Mouse (Mus musculus) MEL (cell line): ENCODE measurements around the gene Rbfox3. TPM values are rescaled to one million over a fixed set of nuclear protein-coding genes. Genes with fewer than 3 reads are reported as not detected.

Experiments
- DNase-seq: peaks from one replicate; pipeline ENCODE4 v3.0.0; 2011; ENCODE audit warnings: low read depth, low spot score
- H3K27ac ChIP-seq: 2 replicates; pipeline ENCODE4 v1.5.1; 2012; ENCODE audit warnings: low read depth, mild to moderate bottlenecking, control low read depth, low read length, moderate library complexity; ENCODE audit not compliant: control insufficient read depth
- H3K27me3 ChIP-seq, 2 experiments: fragments of 150-350 bp in 1 of 2; sonication (generic) in 1 of 2; 2 replicates each; pipeline ENCODE4 v1.6.1; 2012; ENCODE audit warnings: low read length in 2 of 2, mild to moderate bottlenecking in 2 of 2, improper control_type of control experiment in 1 of 2, moderate library complexity in 1 of 2; ENCODE audit not compliant: insufficient read depth in 2 of 2, control insufficient read depth in 1 of 2
- H3K36me3 ChIP-seq, 2 experiments: 2 replicates each; pipeline ENCODE4 v1.6.1; 2012 to 2014; ENCODE audit warnings: low read length in 2 of 2, improper control_type of control experiment in 1 of 2, inconsistent platforms in 1 of 2, mild to moderate bottlenecking in 1 of 2; ENCODE audit not compliant: insufficient read depth in 2 of 2, control insufficient read depth in 1 of 2
- H3K4me1 ChIP-seq, 2 experiments: fragments of 150-350 bp in 1 of 2; sonication (generic) in 1 of 2; 2 replicates each; pipeline ENCODE4 v1.6.1; 2012; ENCODE audit warnings: low read length in 2 of 2, improper control_type of control experiment in 1 of 2, mild to moderate bottlenecking in 1 of 2; ENCODE audit not compliant: insufficient read depth in 2 of 2, control insufficient read depth in 1 of 2
- H3K4me3 ChIP-seq, 2 experiments: fragments of 150-350 bp in 1 of 2; sonication (generic) in 1 of 2; 2 replicates each; pipeline ENCODE4 v1.5.1; 2012; ENCODE audit warnings: low read depth in 2 of 2, low read length in 2 of 2, mild to moderate bottlenecking in 2 of 2, moderate library complexity in 2 of 2, control low read depth in 1 of 2, improper control_type of control experiment in 1 of 2; ENCODE audit not compliant: control insufficient read depth in 1 of 2, insufficient read depth in 1 of 2
- H3K79me2 ChIP-seq: 2 replicates; pipeline ENCODE4 v1.6.1; 2012; ENCODE audit warnings: mild to moderate bottlenecking, low read length, moderate library complexity; ENCODE audit not compliant: control insufficient read depth, poor library complexity, insufficient read depth
- H3K9ac ChIP-seq: 2 replicates; pipeline ENCODE4 v1.6.1; 2012; ENCODE audit warnings: low read depth, mild to moderate bottlenecking, control low read depth, low read length, moderate library complexity; ENCODE audit not compliant: control insufficient read depth, poor library complexity, severe bottlenecking
- H3K9me3 ChIP-seq: fragments of 150-350 bp; sonication (generic); replicated peaks from 2 replicates; pipeline ENCODE4 v1.6.1; 2012; ENCODE audit warnings: mild to moderate bottlenecking, low read length, improper control_type of control experiment, moderate library complexity; ENCODE audit not compliant: insufficient read depth
- BHLHE40 ChIP-seq: IDR thresholded peaks from 2 replicates; pipeline ENCODE4 v1.6.1; 2012; ENCODE audit warnings: low read depth, mild to moderate bottlenecking, inconsistent platforms, low read length, improper control_type of control experiment, borderline replicate concordance
- CHD1 ChIP-seq: IDR thresholded peaks from 2 replicates; pipeline ENCODE4 v1.6.1; 2012; ENCODE audit warnings: low read depth, mild to moderate bottlenecking, inconsistent platforms, low read length, improper control_type of control experiment
- CTCF ChIP-seq, 3 experiments: IDR thresholded peaks in 2 of 3; conservative IDR thresholded peaks in 1 of 3; 2 replicates each; pipeline ENCODE4 v1.5.1; 2011 to 2012; ENCODE audit warnings: low read length in 3 of 3, low read depth in 2 of 3, mild to moderate bottlenecking in 2 of 3, improper control_type of control experiment in 1 of 3, inconsistent platforms in 1 of 3, mixed read lengths in 1 of 3, moderate library complexity in 1 of 3; ENCODE audit not compliant: control insufficient read depth in 1 of 3, insufficient read depth in 1 of 3, poor library complexity in 1 of 3, severe bottlenecking in 1 of 3
- ELF1 ChIP-seq: IDR thresholded peaks from 2 replicates; pipeline ENCODE4 v1.6.1; 2014; ENCODE audit warnings: low read depth, mild to moderate bottlenecking, inconsistent platforms, low read length, improper control_type of control experiment, moderate library complexity
- EP300 ChIP-seq, 2 experiments: IDR thresholded peaks; 2 replicates each; pipeline ENCODE4 v1.6.1; 2011; ENCODE audit warnings: improper control_type of control experiment in 2 of 2, low read length in 2 of 2, low read depth in 1 of 2, mild to moderate bottlenecking in 1 of 2
- ETS1 ChIP-seq: IDR thresholded peaks from 2 replicates; pipeline ENCODE4 v1.6.1; 2012; ENCODE audit warnings: low read depth, mild to moderate bottlenecking, inconsistent platforms, low read length, improper control_type of control experiment, moderate library complexity
- GATA1 ChIP-seq: IDR thresholded peaks from 2 replicates; pipeline ENCODE4 v1.6.1; 2011; ENCODE audit warnings: low read depth, low read length, improper control_type of control experiment
- JUND ChIP-seq: IDR thresholded peaks from 2 replicates; pipeline ENCODE4 v1.6.1; 2011; ENCODE audit warnings: low read depth, mild to moderate bottlenecking, improper control_type of control experiment, low read length
- KAT2A ChIP-seq: conservative IDR thresholded peaks from 2 replicates; pipeline ENCODE4 v1.6.1; 2012; ENCODE audit warnings: low read depth, low read length, improper control_type of control experiment, inconsistent platforms
- MAX ChIP-seq: IDR thresholded peaks from 2 replicates; pipeline ENCODE4 v1.6.1; 2011; ENCODE audit warnings: low read length, improper control_type of control experiment
- MAZ ChIP-seq: IDR thresholded peaks from 2 replicates; pipeline ENCODE4 v1.6.1; 2012; ENCODE audit warnings: low read depth, mild to moderate bottlenecking, inconsistent platforms, low read length, improper control_type of control experiment
- MEF2A ChIP-seq: IDR thresholded peaks from 2 replicates; pipeline ENCODE4 v1.6.1; 2014; ENCODE audit warnings: low read depth, mild to moderate bottlenecking, inconsistent platforms, low read length, improper control_type of control experiment; ENCODE audit not compliant: poor library complexity, insufficient replicate concordance, severe bottlenecking; ENCODE audit errors: extremely low read depth
- MXI1 ChIP-seq: IDR thresholded peaks from 2 replicates; pipeline ENCODE4 v1.6.1; 2011; ENCODE audit warnings: mild to moderate bottlenecking, low read depth, low read length, improper control_type of control experiment
- MYC ChIP-seq: IDR thresholded peaks from 2 replicates; pipeline ENCODE4 v1.6.1; 2011; ENCODE audit warnings: low read depth, mild to moderate bottlenecking, low read length, improper control_type of control experiment, moderate library complexity
- POLR2A ChIP-seq, 2 experiments: IDR thresholded peaks; 2 replicates each; pipeline ENCODE4 v1.6.1; 2011 to 2012; ENCODE audit warnings: low read length in 2 of 2, mild to moderate bottlenecking in 2 of 2, control low read depth in 1 of 2, improper control_type of control experiment in 1 of 2, low read depth in 1 of 2, moderate library complexity in 1 of 2; ENCODE audit not compliant: control insufficient read depth in 1 of 2, insufficient read depth in 1 of 2, poor library complexity in 1 of 2
- POLR2AphosphoS2 ChIP-seq: IDR thresholded peaks from 2 replicates; pipeline ENCODE4 v1.6.1; 2011; ENCODE audit warnings: low read length, improper control_type of control experiment
- POLR2AphosphoS5 ChIP-seq: IDR thresholded peaks from 2 replicates; pipeline ENCODE4 v1.6.1; 2012; ENCODE audit warnings: low read depth, borderline replicate concordance, mild to moderate bottlenecking, inconsistent platforms, low read length, moderate library complexity, mixed read lengths
- RCOR1 ChIP-seq: IDR thresholded peaks from 2 replicates; pipeline ENCODE4 v1.6.1; 2012; ENCODE audit warnings: low read depth, mild to moderate bottlenecking, inconsistent platforms, low read length, improper control_type of control experiment
- SIN3A ChIP-seq: IDR thresholded peaks from 2 replicates; pipeline ENCODE4 v1.6.1; 2012; ENCODE audit warnings: low read length, improper control_type of control experiment, inconsistent platforms
- SMC3 ChIP-seq: IDR thresholded peaks from 2 replicates; pipeline ENCODE4 v1.6.1; 2011; ENCODE audit warnings: low read depth, low read length, improper control_type of control experiment
- TAL1 ChIP-seq: IDR thresholded peaks from 2 replicates; pipeline ENCODE4 v1.6.1; 2012; ENCODE audit warnings: mild to moderate bottlenecking, inconsistent platforms, low read length, moderate library complexity, mixed read lengths
- TCF12 ChIP-seq: IDR thresholded peaks from 2 replicates; pipeline ENCODE4 v1.6.1; 2014; ENCODE audit warnings: low read depth, mild to moderate bottlenecking, inconsistent platforms, low read length, improper control_type of control experiment, moderate library complexity
- USF1 ChIP-seq: IDR thresholded peaks from 2 replicates; pipeline ENCODE4 v1.6.1; 2014; ENCODE audit warnings: low read depth, mild to moderate bottlenecking, inconsistent platforms, low read length, improper control_type of control experiment, moderate library complexity
- USF2 ChIP-seq, 2 experiments: IDR thresholded peaks; 2 replicates each; pipeline ENCODE4 v1.6.1; 2011 to 2012; ENCODE audit warnings: improper control_type of control experiment in 2 of 2, low read length in 2 of 2, borderline replicate concordance in 1 of 2, inconsistent platforms in 1 of 2, low read depth in 1 of 2, mild to moderate bottlenecking in 1 of 2; ENCODE audit not compliant: insufficient read depth in 1 of 2
- ZC3H11A ChIP-seq: IDR thresholded peaks from 2 replicates; pipeline ENCODE4 v1.6.1; 2012; ENCODE audit warnings: low read depth, mild to moderate bottlenecking, inconsistent platforms, low read length, improper control_type of control experiment
- ZMIZ1 ChIP-seq: IDR thresholded peaks from 2 replicates; pipeline ENCODE4 v1.6.1; 2012; ENCODE audit warnings: low read depth, mild to moderate bottlenecking, inconsistent platforms, low read length, improper control_type of control experiment, moderate library complexity
- ZNF384 ChIP-seq: IDR thresholded peaks from 2 replicates; pipeline ENCODE4 v1.6.1; 2012; ENCODE audit warnings: low read depth, mild to moderate bottlenecking, inconsistent platforms, low read length, improper control_type of control experiment
- polyA plus RNA-seq, 2 experiments: library from polyadenylated mRNA; stranded (reverse) in 1 of 2; unstranded in 1 of 2; fragments of >175 nt in 1 of 2; fragments of >200 nt in 1 of 2; gene quantifications; 2 replicates each; pipeline versions ENCODE4 v1.2.1 to v1.2.4; 2012; ENCODE audit warnings: low replicate concordance in 2 of 2, low read depth in 1 of 2; ENCODE audit not compliant: insufficient read length in 2 of 2, insufficient read depth in 1 of 2, missing spikeins in 1 of 2
- total RNA-seq: library from RNA; depleted of rRNA; stranded (reverse); fragments of 300-350 nt; gene quantifications from 2 replicates; pipeline ENCODE4 v1.2.3, GENCODE M21; 2012

Gene Rbfox3
- total and polyA plus RNA-seq, 3 experiments = not detected

GRCm38 (mm10) chr11:118471676-118472075 is 439.7 kb downstream of the Rbfox3 start:
- Histone ChIP-seq H3K27ac (no peak overlapping the region), H3K36me3 (peaks cover 0 to 40% of the 10 kb centered on the region in 2 experiments; a peak in 2 of 4 replicates), H3K9ac (no peak overlapping the region), H3K9me3 (no peaks in the 10 kb centered on the region), H3K4me3 (no peak overlapping the region), H3K27me3 (no peaks in the 10 kb centered on the region), H3K79me2 (no peaks in the 10 kb centered on the region), H3K4me1 (peaks cover 42 to 67% of the 10 kb centered on the region in 2 experiments)
- TF ChIP-seq JUND = no peak
- TF ChIP-seq TAL1 = no peak
- no peak for TF ChIP-seq KAT2A
- TF ChIP-seq MXI1 = no peak
- no peak for TF ChIP-seq POLR2A (IDR thresholded peaks at IDR 0.05; ENCODE audit: control insufficient read depth in 1 of 2, insufficient read depth in 1 of 2, low read depth in 1 of 2, low read length in 2 of 2, poor library complexity in 1 of 2)
- no peak for TF ChIP-seq USF1
- TF ChIP-seq ETS1 = no peak
- no peak for TF ChIP-seq ZNF384
- no peak for TF ChIP-seq MAZ
- no peak for TF ChIP-seq ZMIZ1
- no peak for TF ChIP-seq MYC
- no peak for TF ChIP-seq MAX
- no peak for TF ChIP-seq GATA1
- TF ChIP-seq ZC3H11A = no peak
- TF ChIP-seq RCOR1 = no peak
- no peak for DNase-seq

- Histone ChIP-seq H3K4me3 (peak overlapping the region in 1 of 2 experiments; percentile 2; a peak in 1 of 4 replicates), H3K27me3 (no peaks in the 10 kb centered on the region), H3K4me1 (peaks cover 51 to 76% of the 10 kb centered on the region in 2 experiments), H3K9ac (peak overlapping the region; percentile 23), H3K27ac (peak overlapping the region; percentile 65), H3K79me2 (no peaks in the 10 kb centered on the region), H3K9me3 (no peaks in the 10 kb centered on the region), H3K36me3 (peaks cover 0 to 53% of the 10 kb centered on the region in 2 experiments; a peak in 2 of 4 replicates)
- peak; percentile 87 for DNase-seq
- no peak for TF ChIP-seq CHD1
- peak; percentile 74 for TF ChIP-seq ZNF384
- TF ChIP-seq USF2 (IDR thresholded peaks at IDR 0.05; ENCODE audit: borderline replicate concordance in 1 of 2, insufficient read depth in 1 of 2, low read depth in 1 of 2, low read length in 2 of 2) = no peak
- TF ChIP-seq EP300 (IDR thresholded peaks at IDR 0.05; ENCODE audit: low read depth in 1 of 2, low read length in 2 of 2) = peak; percentile 92
- peak; percentile 94 for TF ChIP-seq TCF12
- TF ChIP-seq ZC3H11A = no peak
- TF ChIP-seq ZMIZ1 = peak; percentile 53; the same call in 1 of the 2 replicates
- no peak for TF ChIP-seq MAX
- peak; percentile 94 for TF ChIP-seq ETS1
- peak; percentile 90 for TF ChIP-seq GATA1
- TF ChIP-seq POLR2AphosphoS2 = no peak
- TF ChIP-seq JUND = no peak
- TF ChIP-seq USF1 = no peak
- peak; percentile 59; the same call in 1 of the 2 replicates for TF ChIP-seq MYC
- TF ChIP-seq MXI1 = peak; percentile 39; the same call in 1 of the 2 replicates
- TF ChIP-seq ELF1 = 0 out of 2 replicates have a peak, but pooled peaks have one; percentile 27
- no peak for TF ChIP-seq KAT2A
- TF ChIP-seq SMC3 = no peak
- TF ChIP-seq MAZ = peak; percentile 68; the same call in 1 of the 2 replicates
- no peak for TF ChIP-seq POLR2AphosphoS5
- peak; percentile 66 for TF ChIP-seq RCOR1
- no peak for TF ChIP-seq CTCF (IDR thresholded peaks at IDR 0.05 in 2 of 3, conservative IDR thresholded peaks at IDR 0.05 in 1 of 3; ENCODE audit: control insufficient read depth in 1 of 3, insufficient read depth in 1 of 3, low read depth in 2 of 3, low read length in 3 of 3, poor library complexity in 1 of 3, severe bottlenecking in 1 of 3)
- peak; percentile 86 for TF ChIP-seq SIN3A
- TF ChIP-seq MEF2A = no peak
- no peak; the same call in 1 of the 2 replicates for TF ChIP-seq BHLHE40
Measured at GRCm38 (mm10) chr11:118470234-118470966, 441.0 kb downstream of the Rbfox3 start.
